Mouse (Mus musculus) CD4-positive, CD25-positive, alpha-beta regulatory T cell, adult 4 months (primary cell): ENCODE results near the gene Arhgap10. TPM values are rescaled to one million over a fixed set of nuclear protein-coding genes. Genes with fewer than 3 reads are reported as not detected.
A peak's percentile ranks its signal among the peaks of the same experiment; 100 is the strongest.

ENCODE experiments used
- ATAC-seq: one replicate; pipeline ENCODE4 v1.8.0; 2017
- polyA plus RNA-seq, 2 experiments: library from polyadenylated mRNA; unstranded; fragments of 100-300 nt; shearing (Covaris generic); gene quantifications; one replicate each; pipeline ENCODE4 v1.2.1; 2017

The Arhgap10 gene
- polyA plus RNA-seq, 2 experiments from 2014 or later = 2.3 to 3.5 TPM

DNA sequence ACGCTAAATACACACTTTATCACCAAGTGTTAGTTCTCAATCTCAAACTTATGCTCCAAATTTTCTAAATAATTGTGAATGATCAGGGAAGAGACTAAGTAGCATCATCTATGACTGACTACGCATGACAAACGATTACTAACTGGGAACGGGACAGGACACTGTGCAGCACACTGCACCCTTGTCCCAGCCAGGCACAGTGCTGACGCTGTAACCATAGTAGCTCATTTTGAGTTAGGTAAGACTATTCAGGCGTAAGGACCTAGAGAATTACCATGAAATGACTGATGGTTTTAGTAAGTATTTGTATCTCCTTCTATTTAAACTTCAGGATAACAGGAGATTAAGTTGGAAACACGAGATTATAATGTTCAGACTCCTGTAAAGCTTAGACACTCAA, 33.5 kb downstream of the Arhgap10 start:
- no peak for ATAC-seq

DNA sequence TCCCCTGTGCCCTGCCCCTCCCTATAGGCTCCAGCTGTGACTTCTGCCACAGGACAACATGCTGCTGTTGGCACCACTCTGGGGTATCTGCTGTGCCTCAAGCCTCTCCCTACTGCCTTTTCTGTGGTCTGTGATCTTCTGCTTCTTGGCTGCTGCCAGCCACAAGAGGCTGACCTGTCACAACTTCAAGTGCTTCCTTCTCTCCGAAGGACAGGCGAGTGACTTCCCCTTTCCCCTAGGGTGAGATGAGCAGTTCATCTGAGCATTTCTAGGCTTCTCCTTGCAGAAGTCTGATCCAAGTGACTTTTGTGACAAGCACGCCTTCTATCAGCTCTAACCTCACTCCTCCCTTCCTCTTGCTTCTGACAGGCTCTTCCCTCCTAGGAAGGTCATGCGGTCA, 34.1 kb downstream of the Arhgap10 start:
- no peak for ATAC-seq

DNA sequence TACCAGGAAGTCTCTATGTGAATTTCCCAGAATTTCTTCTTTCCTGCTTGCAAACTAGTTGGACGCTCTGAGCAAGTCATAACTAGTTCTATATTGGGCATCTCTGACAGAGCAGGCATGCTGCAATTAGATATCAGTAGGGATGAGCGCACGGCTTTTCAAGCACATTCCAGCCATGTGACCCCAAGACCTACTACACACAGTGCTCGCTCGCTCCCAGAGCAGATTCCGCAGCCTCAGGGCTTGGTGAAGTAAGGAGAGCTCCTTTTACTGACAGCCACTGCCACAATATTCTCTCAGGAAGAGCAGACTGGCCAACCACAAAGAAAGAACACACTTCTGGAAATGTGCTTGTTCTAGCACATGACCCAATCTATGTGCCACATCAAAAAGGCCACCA, 36.0 kb downstream of the Arhgap10 start:
- no peak for ATAC-seq

DNA sequence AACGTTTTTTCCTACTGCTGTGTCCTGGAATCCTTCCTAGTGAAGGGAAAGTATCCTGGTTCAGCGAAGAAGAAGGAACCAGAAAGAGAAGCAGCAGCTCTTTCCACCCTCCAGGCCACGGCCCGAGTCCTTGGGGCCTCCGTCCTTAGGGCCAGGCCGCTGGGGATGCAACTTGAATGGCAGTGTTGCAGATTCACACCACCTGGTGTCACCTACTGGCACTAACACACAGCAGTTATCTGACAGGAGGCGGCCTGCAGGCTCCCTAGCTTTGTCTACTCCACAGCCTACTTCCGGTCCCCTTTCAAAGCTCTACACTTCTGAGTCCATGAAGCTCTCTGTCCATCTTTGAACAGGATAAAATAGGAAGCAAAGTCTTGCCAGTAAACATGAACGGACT, 37.8 kb downstream of the Arhgap10 start:
- no peak for ATAC-seq

DNA sequence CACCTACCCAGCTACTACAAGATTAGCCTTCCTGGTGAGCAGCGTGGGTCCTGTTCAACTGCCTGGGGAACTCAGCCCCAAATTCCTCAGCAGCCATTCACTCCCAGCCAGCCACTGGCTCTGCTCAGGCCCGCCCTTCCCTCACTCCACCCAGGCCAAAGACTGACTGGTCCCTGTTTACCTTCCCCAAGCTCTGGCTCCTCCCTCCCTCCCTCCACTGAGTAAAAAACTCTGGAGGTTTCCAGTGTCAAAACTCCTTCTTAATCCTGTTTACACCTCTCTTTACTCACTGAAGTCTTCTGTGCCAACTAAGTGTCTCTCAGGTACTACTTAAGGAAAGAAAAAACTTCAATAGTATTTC, 38.9 kb downstream of the Arhgap10 start:
- ATAC-seq = no peak

DNA sequence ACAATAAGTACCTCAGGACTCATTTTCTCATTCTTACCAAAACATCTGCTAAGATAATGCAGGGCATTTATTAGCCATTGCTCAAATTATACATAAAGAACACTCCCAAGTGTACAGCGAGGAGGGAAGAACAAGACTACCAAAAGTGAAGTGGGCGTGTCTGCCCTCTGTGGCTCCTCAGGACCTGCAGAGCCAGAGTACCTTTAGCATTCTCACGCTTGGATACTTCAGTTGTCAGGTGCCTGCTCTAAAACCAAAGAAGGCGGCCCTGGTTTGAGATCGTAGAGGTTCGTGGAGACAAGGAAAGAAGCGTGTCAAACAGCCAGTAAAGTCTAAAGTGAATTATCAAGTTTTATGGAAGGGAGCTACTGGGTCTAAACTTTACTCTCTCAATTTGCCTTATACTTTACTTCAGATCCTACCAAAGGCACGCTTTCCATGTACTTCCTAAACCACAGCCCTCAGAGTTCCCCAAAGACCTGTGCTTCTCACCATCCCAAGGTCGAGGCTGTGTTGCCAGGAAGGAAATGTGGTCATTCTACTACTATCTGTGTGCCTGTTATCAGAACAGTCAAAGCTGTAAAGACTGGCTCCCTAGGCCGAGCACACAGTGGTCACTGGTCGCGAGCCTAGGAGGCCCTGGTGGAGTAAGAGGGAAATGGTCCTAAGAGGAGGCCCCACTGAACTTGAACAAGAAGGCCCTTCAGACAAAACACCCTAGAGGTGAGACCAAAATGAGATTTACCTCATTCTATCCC, 39.4 kb downstream of the Arhgap10 start:
- ATAC-seq = no peak

DNA sequence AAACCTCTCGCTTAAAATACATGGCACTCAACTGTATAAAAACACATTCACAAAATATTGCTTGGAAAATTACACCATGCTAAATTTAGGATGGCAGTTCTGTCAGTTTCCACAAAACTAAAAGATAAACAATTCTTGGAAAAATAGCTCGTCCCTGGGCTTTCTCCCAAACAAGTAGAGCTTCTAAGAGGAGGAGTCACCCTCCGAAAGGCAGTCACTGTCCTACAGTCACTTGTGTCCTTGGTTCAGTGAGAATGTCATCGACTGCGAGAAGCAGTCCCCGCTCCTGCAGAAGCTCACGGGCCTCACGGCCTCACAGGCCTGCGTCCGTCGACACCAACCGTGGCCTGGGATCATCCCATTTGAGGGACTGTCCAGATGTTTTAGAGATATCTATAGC, 40.1 kb downstream of the Arhgap10 start:
- no peak for ATAC-seq

DNA sequence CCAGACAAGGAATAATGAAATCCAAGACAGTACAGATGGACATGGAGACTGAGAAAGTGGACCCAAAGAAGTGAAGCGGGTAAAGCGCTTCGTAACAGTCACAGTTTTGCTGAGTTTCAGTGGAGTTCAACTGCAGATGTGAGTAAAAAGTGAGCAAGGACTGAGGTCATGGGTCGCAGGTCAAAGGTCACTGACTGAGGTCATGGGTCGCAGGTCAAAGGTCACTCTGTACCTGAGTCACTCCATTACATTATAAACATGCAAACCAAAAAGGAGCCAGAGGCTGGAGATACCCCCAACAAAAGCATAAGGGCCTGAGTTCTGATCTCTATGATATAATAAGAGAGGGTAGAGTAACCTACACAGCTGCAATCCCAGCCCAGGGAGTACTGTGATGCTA, 43.1 kb downstream of the Arhgap10 start:
- no peak for ATAC-seq

DNA sequence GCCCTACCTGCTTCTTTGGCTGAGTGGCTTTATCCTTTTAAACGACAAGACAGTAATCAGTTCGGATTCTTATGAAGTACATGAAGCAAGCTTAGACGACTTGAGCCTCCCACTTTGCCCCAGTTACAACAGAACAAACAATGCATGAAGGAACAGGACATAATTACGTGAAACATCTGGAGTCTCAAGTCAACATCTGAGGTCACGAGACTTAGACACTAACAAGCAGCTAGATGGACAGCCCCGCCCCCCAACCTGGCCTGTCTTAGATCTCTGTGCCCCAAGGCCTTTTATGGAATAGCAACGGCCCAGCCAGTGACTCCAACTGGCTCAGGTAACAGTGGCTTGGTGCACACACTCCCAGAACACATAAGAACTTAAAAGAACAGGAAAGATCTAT, 44.0 kb downstream of the Arhgap10 start:
- no peak for ATAC-seq

DNA sequence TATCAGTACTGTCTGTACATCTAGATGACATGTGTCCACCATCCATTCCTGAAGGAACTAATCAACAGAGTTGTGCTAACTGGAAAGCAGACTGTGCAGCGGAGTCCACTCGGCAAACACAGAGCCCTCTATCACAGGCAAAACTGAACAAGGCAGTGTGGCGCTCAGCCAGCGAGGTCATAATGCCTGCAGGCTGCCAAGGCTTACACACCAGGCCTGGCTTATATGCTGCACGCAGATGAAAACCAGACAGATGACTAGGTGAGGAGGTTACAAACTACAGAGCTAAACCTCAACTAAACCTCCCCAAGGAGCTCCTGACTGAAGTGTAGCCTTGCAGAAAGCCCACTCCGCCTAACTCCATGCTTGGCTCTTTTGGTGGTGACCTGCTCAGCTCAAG, 44.4 kb downstream of the Arhgap10 start:
- no peak for ATAC-seq

DNA sequence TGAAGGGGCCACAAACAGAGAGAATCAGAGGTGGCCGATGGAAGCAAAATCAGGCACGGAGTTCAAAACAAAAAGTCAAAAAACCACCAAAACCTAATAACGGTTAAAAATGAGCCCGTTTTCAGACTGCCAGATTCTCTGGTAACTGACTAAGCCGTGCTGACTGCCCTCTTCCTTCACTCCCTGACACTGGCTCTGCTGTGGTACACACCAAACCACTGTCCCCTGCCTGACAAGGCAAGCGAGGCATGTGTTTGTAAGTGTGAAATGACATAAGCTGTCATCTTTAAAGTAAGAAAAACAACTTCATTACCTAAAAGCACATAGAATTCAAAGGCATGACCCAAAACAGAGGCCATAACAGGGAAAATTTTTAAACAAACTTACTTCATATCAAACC, 56.4 kb downstream of the Arhgap10 start:
- ATAC-seq = no peak

DNA sequence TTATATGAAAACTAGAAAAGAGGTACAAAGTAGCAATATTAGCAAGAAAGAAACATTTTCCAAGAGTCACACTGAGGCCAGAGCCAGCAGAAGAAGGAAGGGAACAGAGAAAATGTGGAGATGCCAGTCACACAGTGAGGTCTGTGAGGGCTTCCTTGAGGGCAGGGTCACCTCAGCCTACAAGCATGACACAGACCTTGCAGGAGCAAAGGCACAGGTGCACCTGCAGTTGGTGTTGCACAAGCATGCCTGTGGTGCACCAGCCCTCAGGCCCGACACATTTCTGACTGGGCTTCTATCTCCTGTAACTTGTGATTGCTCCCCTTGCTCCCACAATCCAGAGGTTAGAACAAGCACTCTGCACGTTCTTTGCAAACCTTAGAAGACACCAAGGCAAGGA, 57.4 kb downstream of the Arhgap10 start:
- ATAC-seq = no peak

DNA sequence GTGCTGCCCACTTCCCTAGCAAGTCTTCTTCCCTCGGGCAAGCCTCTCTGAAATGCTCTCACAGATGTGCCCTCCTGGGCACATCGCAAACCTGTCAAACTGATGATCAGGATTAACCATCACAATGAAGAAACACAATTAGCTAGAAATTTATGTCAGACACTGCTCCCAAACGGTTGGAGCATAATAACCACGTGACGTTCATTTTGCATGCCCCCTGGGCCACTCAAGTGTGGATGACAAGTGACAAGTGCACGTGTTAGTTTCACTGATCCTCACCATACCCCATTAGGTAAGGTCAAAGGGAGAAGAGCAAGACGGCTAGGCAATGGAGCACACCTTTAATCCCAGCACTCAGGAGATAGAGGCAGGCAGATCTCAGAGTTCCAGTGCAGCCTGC, 58.1 kb downstream of the Arhgap10 start:
- no peak for ATAC-seq

DNA sequence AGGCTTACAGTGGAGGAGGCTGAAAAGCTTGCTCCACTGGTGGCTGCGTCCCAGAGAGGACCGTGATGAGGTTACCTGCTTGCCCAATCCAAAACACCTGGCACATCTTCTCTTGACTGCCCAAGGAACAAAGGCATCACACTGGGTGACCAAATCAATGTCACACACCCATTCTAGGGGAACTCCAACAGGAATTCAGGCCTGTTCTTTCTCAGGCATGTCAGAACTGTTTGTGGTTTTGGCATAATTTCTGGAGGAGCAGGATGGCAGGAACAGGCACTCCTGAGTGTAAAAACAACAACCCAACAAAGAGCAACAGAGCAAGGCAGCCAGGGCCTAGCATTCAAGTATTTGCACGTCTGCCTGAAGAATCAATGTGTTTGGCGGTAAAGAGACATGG, 59.2 kb downstream of the Arhgap10 start:
- ATAC-seq = no peak

DNA sequence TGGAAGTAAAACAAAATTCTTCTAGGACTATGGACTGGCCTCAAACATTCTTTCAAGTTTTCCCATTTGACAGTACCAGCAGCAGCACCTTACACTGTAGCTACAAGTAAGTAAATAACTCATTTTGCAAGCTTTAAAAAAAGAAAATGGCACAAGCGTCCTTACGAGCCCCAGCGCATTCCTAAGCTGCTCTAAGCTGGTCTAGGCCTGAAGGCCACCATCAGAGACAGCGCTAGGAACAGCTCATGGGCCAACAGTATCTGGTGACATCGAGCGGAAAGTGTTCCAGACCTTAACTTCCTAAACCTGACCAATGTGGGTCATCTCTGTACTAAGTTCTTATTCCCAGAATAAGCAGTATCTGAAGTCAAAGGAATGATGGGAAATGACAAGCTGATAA, 61.5 kb downstream of the Arhgap10 start:
- no peak for ATAC-seq

DNA sequence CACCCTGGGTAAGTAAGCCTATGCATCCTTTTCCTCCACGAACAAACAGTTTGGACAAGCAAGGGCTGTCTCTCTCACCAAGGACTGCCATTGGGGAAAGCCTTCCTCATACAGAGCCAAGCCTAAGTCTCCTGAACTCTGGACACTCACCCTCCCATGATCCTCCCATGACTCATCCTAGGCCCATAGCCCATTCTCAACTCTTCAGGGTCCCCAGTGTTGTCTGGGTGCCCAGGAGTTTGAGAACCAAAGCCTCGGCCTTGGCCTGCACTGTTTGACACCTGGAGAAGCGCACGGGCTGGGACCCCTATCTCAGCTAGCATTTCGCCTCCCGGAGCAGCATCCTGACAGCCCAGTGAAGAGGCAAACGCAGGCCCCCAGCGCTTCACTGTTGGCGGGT, 63.9 kb downstream of the Arhgap10 start:
- no peak for ATAC-seq

DNA sequence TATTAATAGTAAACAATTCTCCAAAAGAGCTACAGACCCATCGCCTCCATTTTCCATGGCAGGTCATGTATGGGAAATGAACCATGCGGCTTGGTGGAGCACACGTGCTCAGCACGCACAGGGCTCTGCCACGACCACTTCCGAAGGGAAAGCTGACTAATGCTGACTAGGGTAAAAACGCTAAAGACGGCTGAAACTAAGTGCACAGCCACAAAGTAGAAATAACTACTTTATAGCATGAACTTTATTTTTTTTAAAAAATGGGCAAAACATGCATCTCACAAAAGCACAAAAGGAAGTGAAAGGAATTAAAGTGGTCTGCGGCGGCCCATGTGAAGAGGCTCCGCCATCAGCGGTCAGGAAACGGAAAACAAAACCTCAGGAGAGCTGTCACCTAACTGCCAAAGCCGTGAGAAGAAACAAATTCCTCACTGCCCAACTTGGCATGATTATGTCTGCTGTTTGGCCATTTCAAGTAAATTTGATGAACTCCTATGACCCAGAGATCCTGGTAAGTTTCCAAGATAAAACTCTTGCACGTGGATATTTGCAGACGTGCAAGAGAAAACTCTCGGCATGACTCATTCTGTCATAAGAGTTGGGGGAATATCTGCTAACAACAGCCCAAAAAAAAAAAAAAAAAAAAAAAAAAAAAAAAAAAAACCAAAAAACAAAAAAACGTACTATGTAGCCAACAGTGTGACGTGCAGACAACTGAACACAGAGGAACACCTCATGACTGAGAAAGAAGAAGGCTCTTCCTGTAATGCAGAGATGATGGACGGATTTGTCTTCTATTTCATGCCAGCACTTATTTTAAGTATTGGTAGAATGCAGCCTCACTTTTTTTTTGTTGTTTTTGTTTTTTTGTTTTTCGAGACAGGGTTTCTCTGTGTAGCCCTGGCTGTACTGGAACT, 66.0 kb downstream of the Arhgap10 start:
- ATAC-seq = peak; percentile 83

DNA sequence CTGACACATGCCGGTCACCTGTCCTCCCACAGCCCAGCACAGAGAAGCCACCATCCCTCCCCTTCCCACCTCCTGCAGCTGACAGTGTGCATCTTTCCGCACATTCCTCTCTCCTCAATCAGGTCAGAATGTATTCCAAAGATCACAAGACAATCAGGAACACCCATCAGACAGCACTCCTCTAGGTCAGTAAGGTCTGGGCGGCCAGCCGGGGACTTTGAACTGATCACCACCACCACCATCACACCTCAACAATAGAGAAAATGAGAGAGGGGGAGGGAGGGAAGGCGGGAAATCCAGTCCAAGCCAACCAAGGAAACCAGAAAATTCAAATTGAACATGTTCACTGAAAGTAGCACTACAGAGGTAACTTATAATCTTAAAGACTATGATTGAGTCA, 66.7 kb downstream of the Arhgap10 start:
- no peak for ATAC-seq

DNA sequence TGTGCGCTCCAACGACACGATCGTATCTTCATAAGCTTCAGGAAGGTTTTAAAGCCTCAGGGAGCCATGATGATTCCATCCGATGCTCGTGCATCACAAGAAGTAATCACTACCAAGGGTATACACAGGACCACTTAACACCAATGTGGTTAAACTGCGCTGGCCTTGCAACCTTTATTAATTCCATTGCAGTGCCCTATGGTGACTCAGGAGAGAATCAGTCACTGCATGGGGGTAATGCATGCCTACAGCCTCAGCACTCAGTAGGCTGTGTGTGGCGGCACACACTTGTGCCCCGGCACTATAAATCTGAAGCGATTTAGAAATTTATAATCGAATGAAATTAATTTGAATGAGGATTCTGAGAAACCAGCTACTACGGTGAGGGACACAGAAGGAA, 71.5 kb downstream of the Arhgap10 start:
- no peak for ATAC-seq

DNA sequence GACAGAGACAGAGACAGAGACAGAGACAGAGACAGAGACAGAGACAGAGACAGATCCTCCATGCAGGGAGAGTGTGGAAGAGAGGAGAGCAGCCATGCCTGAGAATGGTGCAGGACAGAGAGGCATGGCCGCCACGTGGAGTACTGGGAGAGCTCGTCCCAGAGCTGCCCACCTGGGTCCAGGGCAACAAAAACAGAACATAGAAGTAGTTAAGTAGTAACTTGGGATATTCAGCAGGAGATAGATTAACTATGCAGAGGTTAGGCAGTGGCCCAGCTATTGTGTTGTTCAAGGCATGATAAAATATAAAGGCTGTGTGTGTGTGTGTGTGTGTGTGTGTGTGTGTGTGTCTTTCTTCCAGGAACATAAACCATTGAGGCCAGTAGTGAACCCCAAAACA, 72.1 kb downstream of the Arhgap10 start:
- ATAC-seq = no peak

DNA sequence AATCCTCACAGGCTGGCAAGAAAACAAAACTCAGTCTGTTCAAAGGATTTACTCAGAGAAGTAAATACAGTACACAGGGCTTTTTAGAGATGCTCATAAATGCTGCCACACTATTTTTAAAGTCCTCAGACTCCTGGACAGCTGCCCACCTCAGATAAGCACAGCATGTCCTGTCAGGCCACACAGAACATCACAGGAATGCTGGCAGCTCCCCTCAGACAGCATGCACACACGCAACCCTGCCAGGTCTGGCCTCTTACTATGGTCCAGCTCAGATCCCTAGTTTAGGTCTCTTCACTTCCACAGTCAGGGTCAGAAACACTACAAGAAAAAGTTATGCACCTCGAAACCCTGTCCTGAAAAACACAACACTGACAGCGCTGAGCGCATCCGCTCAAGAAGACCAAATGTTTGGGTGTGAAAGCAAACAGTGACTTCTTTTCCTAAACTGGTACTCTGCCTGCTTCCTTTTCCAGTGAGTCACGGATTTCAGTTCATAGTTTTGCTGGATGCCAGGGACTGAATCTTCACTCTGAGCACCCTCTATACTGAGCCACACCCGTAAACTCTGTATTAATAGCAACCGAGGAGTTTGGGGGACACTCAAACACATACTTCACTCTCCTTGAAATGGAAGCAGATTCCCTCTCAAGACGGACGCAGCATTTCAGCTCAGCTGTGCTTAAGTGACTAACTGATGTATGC, 73.4 kb downstream of the Arhgap10 start:
- ATAC-seq = no peak

DNA sequence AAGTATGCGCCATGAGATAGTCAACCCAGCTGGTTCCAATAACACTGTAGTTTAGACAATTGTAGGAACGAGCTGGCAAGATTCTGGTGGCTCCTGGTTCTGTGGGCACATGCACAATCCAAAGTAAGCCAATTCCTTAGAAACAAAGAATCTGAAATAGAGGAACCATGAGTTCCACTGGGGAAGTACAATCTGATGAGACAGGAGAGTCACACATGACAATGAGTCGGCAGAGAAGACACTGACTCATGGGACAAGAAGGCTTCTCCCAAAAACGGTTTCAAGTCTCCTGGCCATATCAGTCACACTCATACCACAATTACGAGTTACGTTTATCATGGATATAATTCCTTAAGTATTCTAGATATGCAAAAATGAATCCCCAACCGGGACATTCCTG, 75.3 kb downstream of the Arhgap10 start:
- ATAC-seq = no peak

DNA sequence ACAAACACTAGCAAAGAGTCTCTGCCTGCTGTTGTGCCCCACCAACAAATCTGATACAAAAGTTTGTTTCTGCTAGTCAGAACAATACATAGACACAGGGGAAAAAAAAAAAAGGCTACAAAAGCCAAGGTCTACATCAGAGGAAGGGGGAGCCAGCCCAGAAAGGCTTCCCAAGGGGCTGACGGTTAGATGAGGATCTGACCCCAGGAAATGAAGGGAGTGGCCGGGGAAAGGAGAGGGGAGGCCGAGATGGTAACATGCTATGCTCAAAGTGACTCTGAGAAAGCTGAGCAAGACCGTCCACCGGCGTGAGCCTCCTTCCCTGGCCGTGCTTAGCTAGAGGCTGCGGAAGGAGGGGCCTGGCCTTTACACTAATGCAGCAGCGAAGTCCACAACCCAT, 76.8 kb downstream of the Arhgap10 start:
- ATAC-seq = no peak
